Mouse (Mus musculus) intestine, embryonic 14.5 days (tissue): ENCODE results near the gene Crtap. TPM values are rescaled to one million over a fixed set of nuclear protein-coding genes. Genes with fewer than 3 reads are reported as not detected.

Source experiments
- ATAC-seq: fragments of 200-750 bp; cut with Nextera tagmentation; replicated peaks from 2 replicates; pipeline ENCODE4 v1.8.0; 2017; ENCODE audit warnings: low read depth, moderate number of reproducible peaks, moderate TSS enrichment, moderate library complexity; ENCODE audit not compliant: low FRiP score, low TSS enrichment
- DNase-seq: peaks from one replicate; pipeline ENCODE4 v3.0.0-alpha.2; 2018; ENCODE audit warnings: low spot score
- H3K27ac ChIP-seq: fragments of 300-500 bp; sonication (generic); 2 replicates; pipeline ENCODE4 v1.5.1; 2014; ENCODE audit warnings: low read depth, mild to moderate bottlenecking, control low read depth
- H3K27me3 ChIP-seq: fragments of 300-500 bp; sonication (generic); replicated peaks from 2 replicates; pipeline ENCODE4 v1.6.1; 2014; ENCODE audit warnings: low read length, control low read depth; ENCODE audit not compliant: control insufficient read depth, insufficient read depth
- H3K36me3 ChIP-seq: fragments of 300-500 bp; sonication (generic); 2 replicates; pipeline ENCODE4 v1.6.1; 2014; ENCODE audit warnings: low read length, control low read depth; ENCODE audit not compliant: control insufficient read depth, insufficient read depth
- H3K4me1 ChIP-seq: fragments of 300-500 bp; sonication (generic); replicated peaks from 2 replicates; pipeline ENCODE4 v1.6.1; 2014; ENCODE audit warnings: low read length, control low read depth, mixed read lengths; ENCODE audit not compliant: control insufficient read depth, insufficient read depth
- H3K4me2 ChIP-seq: fragments of 300-500 bp; sonication (generic); 2 replicates; pipeline ENCODE4 v1.6.1; 2014; ENCODE audit warnings: low read length
- H3K4me3 ChIP-seq: fragments of 300-500 bp; sonication (generic); 2 replicates; pipeline ENCODE4 v1.5.1; 2014; ENCODE audit warnings: low read depth, low read length, control low read depth, mixed read lengths
- H3K9ac ChIP-seq: fragments of 300-500 bp; sonication (generic); 2 replicates; pipeline ENCODE4 v1.6.1; 2014; ENCODE audit warnings: mild to moderate bottlenecking, low read length
- H3K9me3 ChIP-seq: fragments of 300-500 bp; sonication (generic); 2 replicates; pipeline ENCODE4 v1.6.1; 2016; ENCODE audit warnings: low read length, control low read depth; ENCODE audit not compliant: control insufficient read depth
- WGBS: fragments of 180-500 bp; shearing (Covaris S2); extraction: QIAGEN DNeasy Blood & Tissue Kit; methylation state at CpG from one replicate; pipeline ENCODE4 v1.1.7; 2014; 5-methylcytosine and 5-hydroxymethylcytosine counted together
- polyA plus RNA-seq: library from polyadenylated mRNA; unstranded; fragments of >200 nt; fragmentation: Nextera tagmentation; extraction: Ambion mirVana; gene quantifications from 2 replicates; pipeline ENCODE4 v1.2.1, GENCODE M21; 2014

The Crtap gene
- polyA plus RNA-seq, 1 experiment from 2014 or later = 124 TPM

- no peak overlapping the region for H3K9ac ChIP-seq
- no peak overlapping the region for H3K27ac ChIP-seq
- DNase-seq (no peak), ATAC-seq (no peak)
- no peak overlapping the region for H3K4me2 ChIP-seq
- WGBS = 70% methylated on average over 8 of the region's 8 CpGs
- H3K36me3 ChIP-seq = peaks cover 9% of the 10 kb centered on the region
- H3K4me1 ChIP-seq = no peaks in the 10 kb centered on the region
- H3K27me3 ChIP-seq = no peaks in the 10 kb centered on the region
- H3K9me3 ChIP-seq = no peaks in the 10 kb centered on the region
- no peak overlapping the region for H3K4me3 ChIP-seq
Measured at GRCm38 (mm10) chr9:114420443-114420842, 30.0 kb upstream of the Crtap start.

GRCm38 (mm10) chr9:114418187-114418586 is 27.7 kb upstream of the Crtap start:
- Histone ChIP-seq H3K4me3 (no peak overlapping the region), H3K9me3 (no peaks in the 10 kb centered on the region), H3K4me2 (no peak overlapping the region), H3K27me3 (no peaks in the 10 kb centered on the region), H3K36me3 (peaks cover 6% of the 10 kb centered on the region; the same call in 1 of the 2 replicates), H3K4me1 (no peaks in the 10 kb centered on the region), H3K27ac (no peak overlapping the region), H3K9ac (no peak overlapping the region)
- WGBS = 92% methylated on average over 7 of the region's 7 CpGs
- DNase-seq (peak; percentile 75), ATAC-seq (no peak)

DNA sequence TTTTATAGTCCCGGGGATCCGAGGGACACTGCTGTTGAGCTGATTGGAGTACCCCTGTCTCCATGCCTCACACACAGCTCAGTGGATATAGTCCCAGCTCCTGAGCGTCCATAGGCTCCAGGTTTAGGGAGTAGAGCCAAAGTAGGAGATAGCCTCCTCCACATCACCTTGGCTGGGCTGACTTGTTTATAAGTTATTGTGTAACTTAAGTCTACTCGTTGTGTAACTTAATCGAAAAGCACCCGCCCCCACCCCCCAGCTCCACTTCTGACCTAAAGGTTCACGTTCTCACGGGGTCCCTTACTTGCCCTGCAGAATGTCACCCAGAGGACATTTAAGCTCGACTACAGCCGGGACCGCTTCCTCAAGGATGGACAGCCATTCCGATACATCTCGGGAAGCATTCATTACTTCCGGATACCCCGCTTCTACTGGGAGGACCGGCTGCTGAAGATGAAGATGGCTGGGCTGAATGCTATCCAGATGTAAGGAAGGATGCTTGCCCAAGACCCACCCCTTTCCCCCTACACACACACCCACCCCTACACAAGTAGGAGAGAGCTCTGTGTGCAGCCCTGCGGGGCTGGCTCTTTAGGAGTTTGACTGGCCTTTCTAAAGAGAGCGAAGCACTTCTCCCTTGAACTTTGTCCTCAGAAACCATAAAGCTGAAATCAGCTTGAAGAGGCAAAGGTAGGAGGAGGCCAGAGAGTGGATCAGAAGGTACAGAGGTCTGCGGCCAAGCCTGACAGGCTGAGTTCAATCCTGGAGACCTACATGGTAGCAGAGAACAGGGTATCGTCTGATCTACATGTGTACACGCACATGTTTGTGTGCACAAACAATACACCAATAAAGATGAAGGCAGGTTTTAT is 26.4 kb upstream of the Crtap start:
- H3K4me1 ChIP-seq = no peaks in the 10 kb centered on the region
- H3K4me2 ChIP-seq = no peak overlapping the region
- no peak overlapping the region for H3K9ac ChIP-seq
- peaks cover under 1% of the 10 kb centered on the region; the same call in 1 of the 2 replicates for H3K9me3 ChIP-seq
- no peaks in the 10 kb centered on the region for H3K27me3 ChIP-seq
- H3K36me3 ChIP-seq = peaks cover 6% of the 10 kb centered on the region; the same call in 1 of the 2 replicates
- DNase-seq = no peak
- peak; percentile 57; the same call in 1 of the 2 replicates for ATAC-seq
- WGBS = 86% methylated on average over 21 of the region's 21 CpGs
- H3K27ac ChIP-seq = no peak overlapping the region
- no peak overlapping the region for H3K4me3 ChIP-seq

- Histone ChIP-seq H3K4me2 (no peak overlapping the region), H3K9me3 (peaks cover 6% of the 10 kb centered on the region; the same call in 1 of the 2 replicates), H3K9ac (no peak overlapping the region), H3K36me3 (peaks cover 10% of the 10 kb centered on the region), H3K27ac (no peak overlapping the region), H3K4me3 (no peak overlapping the region), H3K27me3 (no peaks in the 10 kb centered on the region), H3K4me1 (no peaks in the 10 kb centered on the region)
- ATAC-seq = 0 out of 2 replicates have a peak, but pooled peaks have one; percentile 6
- DNase-seq = peak; percentile 78
- WGBS = 22% methylated on average over 11 of the region's 11 CpGs
Measured at GRCm38 (mm10) chr9:114415701-114416100, 25.2 kb upstream of the Crtap start.

- 89% methylated on average over 12 of the region's 12 CpGs for WGBS
- Histone ChIP-seq H3K27ac (no peak overlapping the region), H3K4me2 (no peak overlapping the region), H3K9me3 (peaks cover 6% of the 10 kb centered on the region; the same call in 1 of the 2 replicates), H3K36me3 (peaks cover 19% of the 10 kb centered on the region), H3K27me3 (no peaks in the 10 kb centered on the region), H3K9ac (no peak overlapping the region), H3K4me3 (no peak overlapping the region), H3K4me1 (no peaks in the 10 kb centered on the region)
- ATAC-seq = no peak
- DNase-seq = no peak
Measured at GRCm38 (mm10) chr9:114413866-114414265, 23.4 kb upstream of the Crtap start.

DNA sequence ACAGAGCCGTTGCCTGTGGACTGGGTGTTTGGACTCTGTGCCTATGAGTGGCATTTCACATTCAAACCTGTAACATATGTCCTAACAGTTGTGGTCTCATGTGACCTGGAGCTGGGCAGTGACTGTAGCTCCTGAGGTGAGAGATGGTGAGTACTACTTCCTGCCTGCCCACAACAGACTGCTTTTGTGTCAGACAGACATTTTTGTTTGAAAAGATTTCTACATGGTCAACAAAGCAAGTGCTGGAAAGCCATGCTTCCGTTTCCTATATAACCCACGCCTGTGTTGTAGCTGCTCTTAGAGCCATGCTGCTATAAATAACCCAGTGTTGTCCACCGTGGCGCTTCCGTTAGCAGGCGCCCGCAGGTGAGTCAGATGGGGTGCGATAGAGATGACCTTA is 21.9 kb upstream of the Crtap start:
- DNase-seq (no peak), ATAC-seq (no peak)
- Histone ChIP-seq H3K4me2 (no peak overlapping the region), H3K4me3 (no peak overlapping the region), H3K4me1 (no peaks in the 10 kb centered on the region), H3K36me3 (peaks cover 29% of the 10 kb centered on the region), H3K9me3 (peaks cover 6% of the 10 kb centered on the region; the same call in 1 of the 2 replicates), H3K27ac (no peak overlapping the region), H3K9ac (no peak overlapping the region), H3K27me3 (no peaks in the 10 kb centered on the region)
- WGBS = 91% methylated on average over 9 of the region's 9 CpGs

DNA sequence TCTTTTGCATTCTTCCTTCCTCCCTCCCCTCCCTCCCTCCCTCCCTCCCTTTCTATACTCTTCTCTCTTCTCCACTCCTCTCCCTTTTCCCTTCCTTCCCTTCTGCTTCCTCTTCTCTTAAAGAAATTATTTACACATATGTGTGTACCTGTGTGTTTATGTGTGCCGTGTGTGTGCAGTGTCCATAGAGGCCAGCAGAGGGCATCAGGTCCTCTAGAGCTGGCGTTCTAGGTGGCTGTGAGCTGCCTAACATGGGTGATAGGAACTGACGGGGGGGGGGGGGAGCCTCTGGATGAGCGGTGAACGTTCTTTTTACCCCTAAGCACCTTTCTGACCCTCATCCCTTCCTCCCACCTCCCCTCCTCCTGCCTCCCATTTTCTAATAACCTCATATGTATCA is 20.8 kb upstream of the Crtap start:
- ATAC-seq = no peak
- no peak overlapping the region for H3K4me2 ChIP-seq
- WGBS = 95% methylated on average over 5 of the region's 5 CpGs
- H3K9me3 ChIP-seq = peaks cover 6% of the 10 kb centered on the region; the same call in 1 of the 2 replicates
- peaks cover 36% of the 10 kb centered on the region for H3K36me3 ChIP-seq
- H3K27me3 ChIP-seq = no peaks in the 10 kb centered on the region
- no peak overlapping the region for H3K27ac ChIP-seq
- no peak overlapping the region for H3K9ac ChIP-seq
- no peaks in the 10 kb centered on the region for H3K4me1 ChIP-seq
- no peak for DNase-seq
- no peak overlapping the region for H3K4me3 ChIP-seq

DNA sequence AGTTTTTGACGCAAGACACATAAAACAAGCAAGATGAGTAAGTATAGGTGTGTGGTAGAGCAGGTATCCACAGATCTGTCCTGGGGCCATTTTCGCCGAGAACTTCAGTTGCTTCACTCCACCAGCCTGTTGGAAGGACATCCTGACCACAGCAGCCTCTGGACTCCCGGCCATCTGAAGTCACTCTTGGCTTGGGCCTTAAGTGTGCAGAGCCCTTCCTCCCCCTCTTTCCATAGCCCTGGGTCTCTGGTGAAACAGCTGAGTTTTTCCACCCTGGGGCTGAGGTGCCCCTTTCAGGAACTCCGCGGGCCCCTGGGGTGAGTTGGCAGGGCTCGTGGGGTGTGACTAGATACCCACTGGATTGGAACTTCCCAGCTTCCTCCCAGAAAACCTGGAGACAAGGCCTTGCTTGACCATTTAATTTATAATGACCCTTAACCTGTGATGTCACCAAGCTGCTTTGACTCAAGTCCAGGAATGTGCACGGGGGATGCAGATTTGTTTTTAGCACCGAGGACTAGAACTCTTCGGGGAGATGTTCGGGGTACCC is 19.9 kb upstream of the Crtap start:
- H3K9ac ChIP-seq = no peak overlapping the region
- H3K4me3 ChIP-seq = no peak overlapping the region
- no peaks in the 10 kb centered on the region for H3K27me3 ChIP-seq
- ATAC-seq = no peak
- no peaks in the 10 kb centered on the region for H3K4me1 ChIP-seq
- WGBS = 89% methylated on average over 11 of the region's 11 CpGs
- no peak for DNase-seq
- peaks cover 45% of the 10 kb centered on the region for H3K36me3 ChIP-seq
- peaks cover 6% of the 10 kb centered on the region; the same call in 1 of the 2 replicates for H3K9me3 ChIP-seq
- no peak overlapping the region for H3K4me2 ChIP-seq
- no peak overlapping the region for H3K27ac ChIP-seq
